Mouse (Mus musculus) adrenal gland, adult 8-10 months (tissue): ENCODE measurements at regions not wholly inside any gene's neighbourhood (a gene's known extent, or its start where the extent isn't known, plus 50 kb on each side); places are given as distances from the start of the nearest gene placed in this dataset.

Experiments used
- DNase-seq: peaks from one replicate; pipeline ENCODE4 v3.0.0; 2022

DNA sequence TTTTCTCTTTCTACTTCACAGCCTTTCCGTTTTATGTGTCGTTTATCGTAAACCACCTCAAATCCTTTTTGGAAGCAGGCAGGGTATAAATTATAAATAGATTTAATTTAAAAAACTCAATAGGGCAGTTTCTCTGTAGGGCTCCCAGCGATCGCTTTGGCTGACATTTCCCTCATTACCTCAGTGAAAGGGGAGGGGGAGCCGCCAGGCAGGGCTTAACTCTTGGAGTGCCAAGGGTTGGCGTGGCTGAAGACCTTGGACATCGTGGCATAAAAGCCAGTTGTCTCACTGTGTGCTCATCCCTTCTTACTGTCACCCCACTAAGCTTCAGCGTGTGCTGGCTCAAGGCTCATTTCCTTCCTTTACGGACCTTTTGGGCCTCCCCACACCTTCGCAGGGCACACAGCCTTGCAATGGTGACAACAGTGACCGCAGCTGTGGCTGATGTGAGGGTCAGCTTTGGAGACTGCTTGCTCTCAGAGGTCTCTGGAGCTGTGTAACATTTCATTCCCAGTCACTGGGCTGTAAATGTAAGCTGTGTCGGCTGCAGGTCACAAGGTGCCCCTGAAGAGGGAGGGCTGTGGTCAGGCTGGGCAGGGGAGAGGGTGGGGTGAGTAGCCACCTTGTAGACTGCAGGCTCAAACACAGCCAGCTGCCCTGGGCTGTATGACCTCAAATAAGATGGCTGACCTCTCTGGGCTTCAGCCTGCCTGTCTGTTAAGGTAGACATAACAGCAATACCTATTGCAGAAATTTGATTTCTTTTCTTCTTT, 81.6 kb upstream of the Stx16 start:
- DNase-seq: no peak

DNA sequence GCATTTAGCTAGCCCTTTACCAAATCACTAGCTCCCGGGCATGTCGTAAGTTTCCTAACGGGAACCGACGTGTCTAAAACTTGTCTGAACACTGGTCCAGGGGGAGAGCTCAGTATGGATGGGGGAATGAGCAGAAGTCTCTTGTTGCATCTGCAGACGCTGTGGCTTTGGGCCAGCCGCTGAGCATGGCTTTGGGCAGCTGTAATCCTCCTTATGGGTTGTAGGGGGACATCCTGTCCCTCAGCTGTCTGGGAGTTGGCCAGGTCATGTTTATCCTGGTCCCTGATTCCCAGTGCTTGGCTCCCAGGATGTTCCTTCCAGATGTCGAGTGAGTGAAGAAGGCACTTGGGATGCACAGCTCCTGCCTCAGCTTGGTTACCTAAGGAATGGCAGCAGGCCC, 71.4 kb upstream of the Stx16 start:
- no peak for DNase-seq

DNA sequence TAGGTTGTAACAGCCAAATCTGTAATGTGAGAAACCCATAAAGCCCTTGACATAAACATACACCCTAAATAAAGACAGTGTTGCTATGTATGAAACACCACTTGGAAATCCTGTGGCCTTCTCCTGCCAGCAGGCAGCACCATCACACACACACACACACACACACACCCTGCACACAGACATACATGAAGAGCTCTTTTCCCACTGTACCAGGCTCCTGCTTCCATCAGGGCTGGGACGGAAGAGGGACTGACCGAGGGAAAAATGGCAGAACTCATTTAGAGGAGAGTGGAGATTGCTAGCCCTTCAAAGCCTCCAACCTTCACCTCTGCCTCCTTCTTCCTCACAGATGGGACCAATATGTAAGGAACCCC, 68.1 kb upstream of the Stx16 start:
- DNase-seq: no peak

DNA sequence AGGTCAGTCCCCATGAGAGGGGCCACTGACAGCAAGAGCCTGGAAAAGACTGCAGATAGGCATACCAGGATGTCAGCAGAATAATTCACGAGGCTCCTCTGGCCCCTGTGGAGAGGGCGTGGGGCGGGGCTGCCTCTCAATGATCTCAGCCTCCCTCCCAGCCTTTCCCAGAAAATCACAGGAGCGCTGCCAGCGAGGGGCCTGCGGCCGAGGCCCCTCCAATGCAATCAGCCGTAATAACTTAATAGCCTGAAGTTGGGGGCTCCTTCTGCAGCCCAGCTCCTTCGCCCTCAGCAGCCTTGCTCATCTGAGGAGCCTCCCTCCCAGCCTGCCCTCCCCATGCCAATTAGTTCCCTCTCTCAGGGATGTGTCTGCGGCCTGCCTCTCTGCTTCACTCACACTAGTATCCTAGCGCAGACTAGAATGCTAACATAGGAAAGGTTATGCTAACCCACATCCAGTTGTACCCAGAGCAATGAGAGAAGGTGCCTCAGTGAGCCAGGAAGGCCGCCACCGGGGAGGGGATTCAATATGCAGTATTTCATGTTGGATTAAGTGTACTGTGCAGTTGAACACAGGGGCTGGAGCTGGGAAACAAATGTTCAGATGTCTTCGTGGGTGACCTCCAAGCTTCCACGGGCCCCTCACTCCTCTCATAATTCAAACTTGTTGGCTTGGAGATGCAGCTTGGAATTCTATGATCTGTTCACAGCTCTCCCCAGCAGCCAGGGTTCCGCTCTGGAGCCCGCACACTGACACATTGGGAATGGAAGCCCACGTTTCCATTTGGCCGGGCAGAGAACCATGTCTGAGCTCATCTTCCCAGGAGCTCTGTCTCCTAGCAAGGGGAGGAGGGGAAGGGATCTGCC, 67.5 kb upstream of the Stx16 start:
- no peak for DNase-seq

DNA sequence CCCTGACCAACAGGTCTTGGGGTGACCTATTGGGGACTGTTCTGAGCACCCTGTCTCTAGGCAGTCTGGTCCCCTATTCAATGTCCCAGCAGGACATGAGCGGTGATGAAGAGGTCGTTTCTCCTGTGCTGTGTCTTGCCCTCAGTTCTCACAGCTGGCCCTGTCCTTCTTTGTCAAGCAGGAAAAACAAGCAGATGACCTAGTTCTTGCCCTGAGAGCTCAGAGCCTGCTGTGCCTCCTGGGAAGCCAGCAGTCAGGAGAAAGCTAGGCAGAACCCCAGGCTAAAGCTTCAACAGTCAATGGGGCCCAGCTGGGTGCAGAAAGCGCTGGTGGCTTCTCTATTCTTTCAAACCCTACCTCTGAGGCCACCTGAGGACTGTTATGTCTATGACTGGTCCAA, 66.1 kb upstream of the Stx16 start:
- DNase-seq: no peak

DNA sequence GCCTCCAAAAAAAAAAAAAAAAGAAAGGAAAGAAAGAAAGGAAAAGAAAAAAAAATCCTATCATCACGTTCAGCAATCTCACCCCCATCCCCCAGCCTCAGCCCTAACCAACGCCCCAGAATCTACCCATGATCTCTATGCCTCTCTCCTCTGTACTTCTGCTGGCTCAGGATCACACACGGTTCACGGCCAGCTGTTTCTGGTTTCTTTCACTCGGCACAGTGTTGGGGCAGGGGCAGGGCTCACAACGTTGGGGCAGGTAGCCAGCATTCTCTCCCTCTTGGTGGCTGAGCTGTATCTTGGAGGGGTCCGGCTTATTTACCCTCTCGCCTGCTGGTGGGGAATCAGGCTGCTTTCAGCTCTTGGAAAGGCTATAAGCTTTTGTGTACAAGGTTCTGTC, 64.7 kb upstream of the Stx16 start:
- DNase-seq: no peak

DNA sequence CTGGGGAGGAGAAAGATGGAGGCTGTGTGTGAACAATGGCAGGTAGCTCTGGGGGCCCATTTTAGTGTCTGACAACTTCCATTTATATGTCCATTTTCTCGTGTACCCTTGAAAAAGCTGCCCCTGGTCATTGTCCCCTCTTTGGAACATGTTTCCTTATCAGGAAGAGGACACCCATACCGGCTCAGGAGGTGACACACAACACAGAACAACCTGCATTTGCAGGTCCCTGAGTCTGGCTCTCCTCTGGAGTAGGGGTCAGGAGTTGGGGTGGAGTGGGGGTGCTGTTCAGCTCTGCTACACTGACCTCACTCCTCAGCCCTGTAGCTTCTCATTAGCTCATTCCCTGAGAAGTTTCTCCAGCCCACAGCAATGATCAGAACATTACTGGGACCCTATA, 61.7 kb upstream of the Stx16 start:
- no peak for DNase-seq

DNA sequence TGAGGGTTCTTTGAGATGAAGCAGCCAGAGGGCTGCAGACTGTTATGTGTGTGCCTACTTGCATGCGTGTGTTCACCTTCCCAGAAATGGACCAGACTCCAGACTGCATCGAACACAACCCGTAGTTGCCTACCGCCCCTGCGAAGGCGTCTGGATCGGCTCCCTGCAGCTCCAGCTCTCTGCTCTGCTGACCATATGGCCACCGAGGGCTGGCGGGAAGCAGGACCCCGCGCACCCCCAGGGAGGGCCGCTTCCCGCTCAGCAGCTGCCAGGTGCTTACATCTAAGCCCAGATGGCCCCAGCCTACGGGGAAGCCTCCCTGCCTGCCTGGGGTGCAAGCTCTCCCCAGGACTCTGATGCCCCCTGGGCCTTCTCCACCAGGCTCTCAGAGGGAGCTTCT, 60.8 kb upstream of the Stx16 start:
- DNase-seq: no peak

DNA sequence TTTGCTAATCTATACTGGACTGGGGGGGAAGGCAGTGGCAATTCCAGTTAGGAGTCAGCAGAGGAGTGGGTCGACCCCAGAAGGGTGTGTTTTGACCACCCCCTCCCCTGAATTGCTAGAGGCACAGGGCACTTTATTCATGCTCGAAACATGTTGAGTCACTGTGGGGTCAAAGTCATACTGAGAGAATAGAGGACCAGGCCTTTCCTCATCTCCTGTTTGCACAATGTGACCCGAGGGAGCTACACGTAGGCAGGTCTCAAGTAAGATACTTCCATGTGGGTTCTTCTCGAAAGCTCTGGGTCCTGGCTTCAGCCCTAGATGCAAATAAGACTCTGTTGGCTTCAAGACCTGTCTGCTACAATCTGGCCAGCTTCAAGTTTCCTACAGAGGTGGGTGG, 60.0 kb upstream of the Stx16 start:
- DNase-seq: no peak

DNA sequence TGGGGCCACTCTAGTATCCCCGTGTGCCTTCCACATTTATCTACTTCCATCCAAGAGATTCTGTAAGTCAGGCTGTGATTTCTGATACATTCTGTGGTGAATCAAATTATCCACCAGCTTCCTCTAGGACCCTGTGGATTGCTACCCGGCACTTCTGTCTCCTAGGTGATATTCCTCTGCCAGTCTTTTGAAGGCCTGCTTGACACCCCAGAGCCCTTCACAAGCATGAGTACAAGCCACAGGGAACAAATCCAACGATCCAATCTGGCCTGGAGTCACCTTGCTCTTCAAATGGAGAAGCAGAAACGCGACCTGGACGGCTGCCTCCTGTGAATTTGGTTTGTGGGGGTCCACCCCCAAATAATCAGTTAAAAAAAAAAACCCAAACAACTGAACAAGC, 59.1 kb upstream of the Stx16 start:
- no peak for DNase-seq

DNA sequence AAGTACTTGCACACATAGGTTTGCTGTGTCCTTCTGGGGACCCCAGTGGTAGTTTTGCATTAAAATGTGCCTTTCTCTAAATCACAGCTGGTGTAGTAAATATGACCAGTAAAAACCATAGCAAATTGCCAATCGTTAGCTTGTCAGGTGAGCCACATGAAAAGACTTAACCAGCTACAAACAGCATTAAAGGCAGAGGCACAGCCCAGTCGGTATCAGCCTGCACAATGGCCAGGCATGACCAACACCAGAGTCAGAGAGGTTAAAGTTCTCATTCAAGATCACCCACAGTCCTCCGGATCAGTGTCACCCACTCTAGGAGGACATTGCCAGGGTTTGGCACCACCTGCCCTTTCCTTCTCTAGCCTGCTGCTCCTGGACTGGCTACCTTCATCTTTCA, 58.5 kb upstream of the Stx16 start:
- DNase-seq: no peak

DNA sequence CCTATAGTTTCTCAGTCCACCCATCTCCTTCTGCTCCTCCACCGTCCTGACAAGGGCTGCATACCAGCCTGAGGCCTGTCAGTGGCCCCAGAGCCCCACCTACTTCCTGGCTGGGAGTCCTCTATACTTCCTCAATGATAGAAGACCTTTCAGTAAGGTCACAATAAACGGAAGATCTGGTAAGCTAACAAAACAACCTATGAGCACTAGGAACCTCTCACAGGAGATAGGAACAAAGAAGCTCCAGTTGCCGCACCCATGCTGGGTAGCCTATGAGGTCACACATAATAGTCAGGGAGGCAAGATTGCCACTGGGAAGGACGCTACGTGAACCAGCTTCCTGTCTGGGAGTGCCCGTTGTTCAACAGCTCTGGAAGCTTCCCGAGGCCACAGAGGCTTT, 58.1 kb upstream of the Stx16 start:
- DNase-seq: no peak

DNA sequence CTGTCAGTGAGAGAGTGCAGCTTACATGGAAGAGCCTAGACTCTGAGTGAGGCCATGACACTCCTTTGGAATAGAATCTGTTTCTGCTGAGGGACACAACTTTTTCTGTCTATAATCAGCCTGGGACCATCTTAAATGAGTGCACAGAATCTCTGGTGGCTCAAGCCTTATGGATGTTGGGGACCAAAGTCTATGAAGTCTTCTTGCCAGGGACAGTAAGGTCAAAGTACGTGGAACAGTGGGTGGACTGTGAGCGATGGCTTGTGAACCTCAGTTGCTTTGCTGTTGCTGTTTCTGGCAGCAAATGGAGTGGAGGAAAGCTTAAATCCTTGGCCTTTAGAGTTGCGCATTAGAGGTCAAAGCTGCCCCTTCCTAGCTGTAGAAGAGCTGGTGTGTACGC, 57.1 kb upstream of the Stx16 start:
- DNase-seq: no peak

DNA sequence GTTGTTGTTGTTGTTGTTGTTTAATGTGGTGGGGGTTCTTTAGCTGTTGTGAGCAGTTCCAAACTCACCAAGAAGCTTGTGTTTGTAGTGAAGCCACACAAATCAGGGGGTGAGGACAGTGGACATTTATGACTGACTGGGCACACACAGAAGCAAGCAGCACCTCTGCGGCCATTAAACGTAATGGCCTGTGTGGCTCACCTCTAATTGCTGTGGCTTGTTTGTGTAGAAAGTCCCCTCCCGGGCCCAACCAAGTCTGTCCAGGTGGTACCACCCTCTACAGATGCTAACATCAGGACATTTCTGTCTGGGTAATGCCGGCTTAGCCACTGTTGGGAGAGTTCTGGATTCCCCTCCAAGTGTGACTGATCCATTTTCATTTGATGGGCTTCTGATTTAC, 56.1 kb upstream of the Stx16 start:
- DNase-seq: no peak

DNA sequence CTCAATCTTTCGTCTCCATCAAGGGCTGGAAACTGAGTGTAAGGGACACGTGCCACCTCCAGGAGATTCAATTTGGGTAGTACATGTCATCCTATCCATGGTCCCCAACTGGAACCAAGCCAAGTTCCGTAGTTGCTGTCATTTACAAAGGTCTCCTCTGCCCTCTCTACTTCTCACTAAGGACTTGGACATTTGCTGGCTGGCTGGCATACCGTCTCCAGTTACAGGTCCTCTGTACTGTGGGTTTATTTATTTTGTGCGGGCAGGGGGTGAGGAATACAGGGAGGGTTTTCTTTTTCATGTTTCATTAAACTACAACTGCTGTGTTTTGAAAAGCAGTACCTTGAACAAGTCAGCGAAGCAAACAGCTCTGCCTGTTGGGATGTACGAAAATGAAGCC, 55.7 kb upstream of the Stx16 start:
- DNase-seq: no peak

DNA sequence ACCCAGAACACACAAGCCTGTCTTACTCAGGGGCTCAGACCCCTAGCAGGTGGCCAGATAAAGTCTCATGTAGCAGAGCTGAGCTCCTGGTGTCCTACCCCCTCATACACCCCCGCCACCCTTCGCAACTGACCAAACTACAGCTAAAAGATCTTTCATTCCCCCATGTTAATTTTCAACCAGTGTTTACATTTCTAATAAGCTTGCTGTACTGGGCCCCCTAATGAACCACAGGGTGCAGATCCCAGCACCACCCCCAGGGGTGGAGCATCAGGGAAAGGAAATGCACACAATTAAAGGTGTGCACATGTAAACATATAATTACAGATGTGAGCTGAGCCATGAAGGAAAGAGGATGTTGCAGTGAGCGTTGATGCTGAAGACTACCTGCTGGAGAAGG, 54.6 kb upstream of the Stx16 start:
- DNase-seq: no peak

DNA sequence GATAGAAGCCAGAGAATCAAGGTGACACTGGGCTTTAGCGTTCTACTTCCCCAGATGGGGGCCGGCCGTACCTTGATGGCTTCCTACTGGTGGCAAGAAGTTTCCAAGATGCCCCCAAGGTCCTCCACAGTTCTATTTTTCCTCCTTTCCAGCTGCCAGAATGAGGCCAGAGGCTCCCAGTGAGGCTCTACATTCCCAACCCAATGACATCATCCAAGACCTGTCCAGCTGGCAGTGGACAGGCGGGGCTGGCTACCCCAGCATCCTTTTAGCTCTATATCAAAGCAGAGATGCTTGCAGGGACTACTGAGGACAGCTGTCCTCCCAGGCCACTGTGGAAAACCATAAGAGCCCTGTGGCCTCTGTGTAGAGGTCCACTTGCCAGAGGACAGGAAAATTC, 53.8 kb upstream of the Stx16 start:
- DNase-seq: no peak

DNA sequence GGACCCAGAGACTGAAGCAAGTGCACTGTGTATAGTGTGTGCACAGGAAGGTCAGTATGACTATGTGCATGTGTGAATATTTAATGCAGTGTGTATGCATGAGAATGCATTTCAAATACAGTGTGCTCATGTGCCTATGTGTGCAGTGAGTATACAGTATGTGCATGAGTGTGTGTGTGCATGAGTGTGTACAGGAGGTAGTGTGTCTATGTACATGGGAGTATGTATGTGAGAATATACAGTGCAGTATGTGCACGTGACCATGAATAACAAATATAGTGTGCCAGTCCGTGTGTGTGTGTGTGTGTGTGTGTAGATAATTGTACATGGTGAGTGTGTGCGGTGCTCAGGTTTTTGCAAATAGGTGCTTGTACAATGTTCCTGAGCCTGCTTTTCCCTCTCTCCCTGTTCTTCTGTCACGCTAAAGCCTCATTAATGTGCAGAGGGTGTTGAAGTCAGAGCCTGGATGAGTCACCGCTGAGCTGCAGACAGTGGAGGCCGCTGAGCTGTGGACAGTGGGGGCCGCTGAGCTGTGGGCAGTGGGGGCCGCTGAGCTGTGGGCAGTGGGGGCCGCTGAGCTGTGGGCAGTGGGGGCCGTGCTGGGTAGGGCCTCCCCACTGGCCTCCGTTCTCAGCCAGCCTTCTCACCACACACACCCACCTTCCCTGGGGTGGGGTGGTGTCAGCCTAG, 50.8 kb upstream of the Stx16 start:
- DNase-seq: peak; percentile 21
